Mouse (Mus musculus): ENCODE measurements around the gene Lpp. TPM values are rescaled to one million over a fixed set of nuclear protein-coding genes. Genes with fewer than 3 reads are reported as not detected.
A peak's percentile ranks its signal among the peaks of the same experiment; 100 is the strongest.
"Not testable (repeated sequence)": the region's sequence is repeated elsewhere in the genome, so short reads cannot be mapped to it uniquely, and the experiment has no call there.

The Lpp gene
- polyA plus RNA-seq, 1 experiment from 2014 or later, result 63.0 TPM

- Histone ChIP-seq H3K27ac (no peak overlapping the region), H3K4me3 (replicated peaks) (no peak overlapping the region), H3K4me1 (replicated peaks) (no peaks in the 10 kb centered on the region), H3K27me3 (replicated peaks) (no peaks in the 10 kb centered on the region), H3K9me3 (no peaks in the 10 kb centered on the region), H3K9ac (no peak overlapping the region), H3K4me2 (replicated peaks) (no peak overlapping the region), H3K36me3 (no peaks in the 10 kb centered on the region)
- 50% methylated on average over 5 of the region's 5 CpGs for WGBS
- ATAC-seq, result no peak
Observed at GRCm38 (mm10) chr16:25010980-25011877, 617.9 kb downstream of the Lpp start.

DNA sequence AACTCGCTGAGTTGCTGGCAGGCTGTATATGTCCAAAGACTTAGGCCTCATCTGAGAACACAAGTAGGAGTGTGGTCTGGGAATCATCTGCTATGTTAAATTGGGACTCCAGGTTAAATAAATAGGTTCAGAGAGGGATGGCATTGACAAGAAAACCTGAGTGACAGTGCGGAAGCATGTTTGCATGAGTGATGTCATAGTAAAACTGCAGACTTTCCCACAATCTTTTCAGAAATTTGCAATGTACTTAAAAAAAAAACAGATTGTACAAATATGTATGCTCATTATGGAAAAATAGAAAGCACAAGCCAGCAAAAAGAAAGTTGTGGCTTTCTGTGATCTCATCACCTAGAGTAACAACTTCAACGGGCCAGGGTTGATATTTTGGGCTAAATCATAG is 619.6 kb downstream of the Lpp start:
- no peaks in the 10 kb centered on the region for H3K4me1 ChIP-seq (replicated peaks)
- no peaks in the 10 kb centered on the region for H3K9me3 ChIP-seq
- ATAC-seq, result no peak
- no peaks in the 10 kb centered on the region for H3K27me3 ChIP-seq (replicated peaks)
- no peak overlapping the region for H3K9ac ChIP-seq
- H3K27ac ChIP-seq, result no peak overlapping the region
- 86% methylated on average over 3 of the region's 3 CpGs for WGBS
- H3K4me2 ChIP-seq (replicated peaks), result no peak overlapping the region
- no peaks in the 10 kb centered on the region for H3K36me3 ChIP-seq
- no peak overlapping the region for H3K4me3 ChIP-seq (replicated peaks)

DNA sequence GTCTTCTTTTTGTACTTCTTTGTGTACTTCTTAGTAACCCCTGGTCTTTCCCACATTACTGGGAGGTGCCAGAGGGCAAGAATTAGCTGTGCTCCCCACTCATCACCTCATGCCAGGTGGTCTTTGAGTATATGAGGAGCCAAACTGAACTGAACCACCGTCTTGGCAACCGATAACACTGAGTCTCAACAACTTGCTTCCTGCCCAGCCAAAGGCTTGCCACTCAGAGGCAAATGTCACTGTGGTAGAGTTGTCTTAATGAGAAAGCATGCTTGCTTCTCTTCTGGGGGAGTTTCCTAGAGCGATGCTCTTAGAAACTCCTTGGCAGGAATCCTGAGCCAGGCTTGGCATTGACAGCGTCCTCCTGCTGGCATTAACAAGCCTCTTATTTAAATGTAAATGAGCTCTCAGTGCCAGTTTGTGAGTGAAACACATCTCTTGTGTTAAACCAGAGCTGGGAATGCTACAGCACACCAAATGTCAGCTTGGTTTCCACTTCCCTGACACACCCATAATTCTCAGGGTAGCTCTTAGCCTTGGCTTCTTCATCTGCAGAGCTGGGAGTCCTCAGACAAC is 623.0 kb downstream of the Lpp start:
- H3K9me3 ChIP-seq, result no peaks in the 10 kb centered on the region
- ATAC-seq, result no peak
- 76% methylated on average over 4 of the region's 4 CpGs for WGBS

DNA sequence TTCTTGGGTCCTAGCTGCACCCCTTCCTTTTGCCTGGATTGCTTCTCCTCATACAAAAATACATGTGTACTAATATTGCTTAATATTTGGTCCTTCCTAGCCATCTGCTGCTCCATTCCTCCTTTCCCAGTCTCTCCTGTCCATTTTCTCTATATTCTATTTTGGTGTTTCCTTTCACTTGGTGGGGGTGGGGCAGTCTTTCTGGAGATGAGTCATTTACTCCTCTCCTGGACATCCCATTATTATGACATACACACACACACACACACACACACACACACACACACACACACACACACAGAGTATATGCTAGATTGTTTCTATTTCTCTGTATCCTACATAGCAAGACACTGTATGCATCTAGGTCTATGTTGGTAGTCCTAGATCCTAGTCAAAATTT is 623.7 kb downstream of the Lpp start:
- ATAC-seq, result no peak
- Histone ChIP-seq H3K9ac (no peak overlapping the region), H3K9me3 (no peaks in the 10 kb centered on the region), H3K4me3 (replicated peaks) (no peak overlapping the region), H3K4me1 (replicated peaks) (no peaks in the 10 kb centered on the region), H3K36me3 (no peaks in the 10 kb centered on the region), H3K27me3 (replicated peaks) (no peaks in the 10 kb centered on the region), H3K4me2 (replicated peaks) (no peak overlapping the region), H3K27ac (no peak overlapping the region)

More for the DNA sequence above, 623.0 kb downstream of the Lpp start:
- H3K27ac ChIP-seq, result no peak overlapping the region
- no peaks in the 10 kb centered on the region for H3K4me1 ChIP-seq (replicated peaks)
- H3K36me3 ChIP-seq, result no peaks in the 10 kb centered on the region
- H3K9ac ChIP-seq, result no peak overlapping the region
- no peak overlapping the region for H3K4me3 ChIP-seq (replicated peaks)
- no peak overlapping the region for H3K4me2 ChIP-seq (replicated peaks)
- H3K27me3 ChIP-seq (replicated peaks), result no peaks in the 10 kb centered on the region

DNA sequence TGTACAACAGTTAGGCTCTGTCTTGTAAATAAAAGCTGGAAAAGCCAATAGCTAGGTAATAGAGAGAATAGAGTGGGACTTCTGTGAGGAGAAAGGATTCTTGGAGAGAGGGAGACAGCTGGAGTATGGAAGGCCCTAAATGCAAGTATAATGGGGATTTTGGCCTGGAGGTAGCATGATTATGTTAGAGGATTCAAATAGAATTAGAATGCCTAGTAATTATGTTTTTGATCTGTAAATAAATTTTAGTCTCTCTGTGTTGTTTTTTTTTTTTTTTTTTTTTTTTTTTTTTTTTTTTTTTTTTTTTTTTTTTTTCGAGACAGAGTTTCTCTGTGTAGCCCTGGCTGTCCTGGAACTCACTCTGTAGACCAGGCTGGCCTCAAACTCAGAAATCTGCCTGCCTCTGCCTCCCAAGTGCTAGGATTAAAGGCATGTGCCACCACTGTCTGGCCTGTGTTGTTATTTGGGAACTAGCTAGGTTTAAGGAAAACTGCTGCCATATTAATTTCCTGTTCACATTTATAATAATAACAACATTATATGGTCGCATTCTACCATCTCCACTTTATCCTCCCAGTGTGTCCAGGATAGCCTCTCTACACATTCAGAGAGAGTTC is 628.5 kb downstream of the Lpp start:
- WGBS, result 67% methylated on average over 2 of the region's 2 CpGs
- H3K9ac ChIP-seq; H3K4me1 ChIP-seq (replicated peaks); H3K4me3 ChIP-seq (replicated peaks); H3K27ac ChIP-seq; H3K4me2 ChIP-seq (replicated peaks); ATAC-seq; H3K9me3 ChIP-seq; H3K36me3 ChIP-seq; H3K27me3 ChIP-seq (replicated peaks): not testable (repeated sequence)

GRCm38 (mm10) chr16:25024591-25024990 is 631.3 kb downstream of the Lpp start:
- H3K36me3 ChIP-seq, result no peaks in the 10 kb centered on the region
- H3K9me3 ChIP-seq, result no peaks in the 10 kb centered on the region
- H3K4me3 ChIP-seq (replicated peaks), result no peak overlapping the region
- no peak overlapping the region for H3K4me2 ChIP-seq (replicated peaks)
- H3K27me3 ChIP-seq (replicated peaks), result no peaks in the 10 kb centered on the region
- no peak for ATAC-seq
- WGBS, result 89% methylated on average over 3 of the region's 3 CpGs
- no peaks in the 10 kb centered on the region for H3K4me1 ChIP-seq (replicated peaks)
- no peak overlapping the region for H3K27ac ChIP-seq
- H3K9ac ChIP-seq, result no peak overlapping the region

DNA sequence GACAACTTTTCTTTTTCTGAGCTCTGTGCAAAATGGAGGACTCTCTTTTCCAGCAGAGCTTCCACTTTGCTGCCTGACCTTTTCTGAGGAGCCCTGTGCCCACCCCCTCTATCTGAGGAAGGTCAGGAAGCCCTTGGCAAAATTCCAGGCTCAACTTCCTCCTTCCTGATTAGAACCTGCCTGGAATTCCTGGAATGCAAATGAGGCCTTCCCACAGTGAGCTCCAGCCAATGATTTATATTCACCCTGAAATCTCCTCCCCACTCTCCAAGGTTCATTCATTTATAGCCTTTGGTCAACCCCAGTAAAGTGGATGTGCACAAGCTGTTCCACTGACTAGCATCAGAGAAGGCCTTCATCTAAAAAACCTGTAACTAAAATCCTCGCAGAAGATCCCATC is 632.9 kb downstream of the Lpp start:
- no peaks in the 10 kb centered on the region for H3K36me3 ChIP-seq
- ATAC-seq, result peak; percentile 71
- 79% methylated on average over 1 of the region's 1 CpGs for WGBS

GRCm38 (mm10) chr16:25029548-25029947 is 636.2 kb downstream of the Lpp start:
- Histone ChIP-seq H3K4me3 (replicated peaks) (no peak overlapping the region), H3K9ac (no peak overlapping the region), H3K27ac (no peak overlapping the region), H3K9me3 (no peaks in the 10 kb centered on the region), H3K27me3 (replicated peaks) (no peaks in the 10 kb centered on the region), H3K36me3 (no peaks in the 10 kb centered on the region), H3K4me2 (replicated peaks) (no peak overlapping the region), H3K4me1 (replicated peaks) (no peaks in the 10 kb centered on the region)
- 83% methylated on average over 8 of the region's 8 CpGs for WGBS
- ATAC-seq, result no peak

More for the DNA sequence above, 632.9 kb downstream of the Lpp start:
- no peaks in the 10 kb centered on the region for H3K9me3 ChIP-seq
- H3K4me1 ChIP-seq (replicated peaks), result no peaks in the 10 kb centered on the region
- no peak overlapping the region for H3K4me3 ChIP-seq (replicated peaks)
- H3K27me3 ChIP-seq (replicated peaks), result no peaks in the 10 kb centered on the region
- H3K9ac ChIP-seq, result no peak overlapping the region
- no peak overlapping the region for H3K4me2 ChIP-seq (replicated peaks)
- H3K27ac ChIP-seq, result no peak overlapping the region

GRCm38 (mm10) chr16:25037361-25037760 is 644.1 kb downstream of the Lpp start:
- ATAC-seq, result no peak
- Histone ChIP-seq H3K4me3 (replicated peaks) (no peak overlapping the region), H3K9ac (no peak overlapping the region), H3K36me3 (no peaks in the 10 kb centered on the region), H3K27ac (no peak overlapping the region), H3K4me1 (replicated peaks) (0 out of 2 replicates have a peak, but pooled peaks cover 3% of the 10 kb centered on the region), H3K4me2 (replicated peaks) (no peak overlapping the region), H3K27me3 (replicated peaks) (no peaks in the 10 kb centered on the region), H3K9me3 (no peaks in the 10 kb centered on the region)
- WGBS, result 80% methylated on average over 6 of the region's 6 CpGs

- H3K27ac ChIP-seq, result no peak overlapping the region
- ATAC-seq, result no peak
- no peak overlapping the region for H3K4me2 ChIP-seq (replicated peaks)
- H3K9ac ChIP-seq, result no peak overlapping the region
- no peaks in the 10 kb centered on the region for H3K9me3 ChIP-seq
- 0 out of 2 replicates have a peak, but pooled peaks cover 8% of the 10 kb centered on the region for H3K4me1 ChIP-seq (replicated peaks)
- H3K27me3 ChIP-seq (replicated peaks), result no peaks in the 10 kb centered on the region
- no peak overlapping the region for H3K4me3 ChIP-seq (replicated peaks)
- WGBS, result 88% methylated on average over 6 of the region's 6 CpGs
- no peaks in the 10 kb centered on the region for H3K36me3 ChIP-seq
Observed at GRCm38 (mm10) chr16:25038529-25038928, 645.2 kb downstream of the Lpp start.

GRCm38 (mm10) chr16:25039904-25040303 is 646.6 kb downstream of the Lpp start:
- ATAC-seq, result no peak
- H3K27ac ChIP-seq, result no peak overlapping the region
- no peak overlapping the region for H3K9ac ChIP-seq
- no peak overlapping the region for H3K4me2 ChIP-seq (replicated peaks)
- no peaks in the 10 kb centered on the region for H3K36me3 ChIP-seq
- H3K4me3 ChIP-seq (replicated peaks), result no peak overlapping the region
- 0 out of 2 replicates have a peak, but pooled peaks cover 8% of the 10 kb centered on the region for H3K4me1 ChIP-seq (replicated peaks)
- 49% methylated on average over 10 of the region's 10 CpGs for WGBS
- H3K27me3 ChIP-seq (replicated peaks), result no peaks in the 10 kb centered on the region
- H3K9me3 ChIP-seq, result no peaks in the 10 kb centered on the region

DNA sequence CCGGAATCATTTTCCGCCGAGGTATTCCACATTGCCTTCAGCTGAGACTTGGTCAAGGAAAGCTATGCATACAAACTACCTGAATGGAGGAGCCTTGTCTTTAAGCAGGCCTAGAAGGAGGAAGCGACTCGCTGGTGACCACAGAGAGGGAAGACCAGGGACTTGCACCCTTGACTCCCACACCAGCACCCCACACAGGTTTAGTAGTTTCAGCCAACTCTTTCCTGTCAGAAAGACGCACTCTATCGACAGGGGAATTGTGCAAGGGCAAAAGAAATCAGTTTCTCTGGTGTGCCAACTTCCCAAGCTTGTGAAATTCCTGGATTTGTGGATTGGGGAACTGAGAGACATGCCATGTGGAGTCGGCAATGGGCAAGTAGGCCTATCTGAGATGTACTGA is 647.9 kb downstream of the Lpp start:
- ATAC-seq, result no peak
- Histone ChIP-seq H3K4me3 (replicated peaks) (no peak overlapping the region), H3K4me2 (replicated peaks) (no peak overlapping the region), H3K9ac (no peak overlapping the region), H3K36me3 (no peaks in the 10 kb centered on the region), H3K4me1 (replicated peaks) (0 out of 2 replicates have a peak, but pooled peaks cover 8% of the 10 kb centered on the region), H3K27me3 (replicated peaks) (no peaks in the 10 kb centered on the region), H3K9me3 (no peaks in the 10 kb centered on the region), H3K27ac (no peak overlapping the region)
- 93% methylated on average over 8 of the region's 8 CpGs for WGBS
